In the genomic region with DNA sequence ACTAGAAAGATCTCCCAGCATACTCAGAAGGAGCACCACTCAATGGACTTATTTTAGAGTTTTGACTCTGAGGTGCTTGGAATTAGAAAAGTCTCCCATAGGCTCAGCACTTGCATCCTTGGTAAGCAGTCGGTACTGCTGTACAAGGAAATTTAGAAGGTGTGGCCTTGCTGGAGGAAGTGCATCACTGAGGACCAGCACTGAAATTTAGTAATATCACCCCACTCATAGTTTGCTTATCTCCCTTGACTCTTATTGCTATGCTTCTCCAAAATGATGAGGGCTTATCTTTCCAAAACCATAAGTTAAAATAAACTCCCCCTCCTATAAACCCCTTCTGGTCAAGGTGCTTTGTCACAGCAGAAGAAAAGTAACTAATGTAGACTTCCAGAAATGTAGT, we compare ENCODE assay signal across 27 mouse cellular contexts. TPM values are rescaled to one million over a fixed set of nuclear protein-coding genes. Genes with fewer than 3 reads are reported as not detected.
"Had no signal": no experiment of that assay in that cellular context is flagged by ENCODE, and none has a peak within 500 bp of the region (broad histone marks: within the 10 kb centered on the region; RNA-seq: fewer than 3 reads in every experiment).

No protein-coding gene starts in this region.

- H3K4me2 ChIP-seq: limb, embryonic 13.5 days; lung, embryonic 15.5 days; midbrain, embryonic 13.5 days; neural tube, embryonic 13.5 days had no signal

- ATAC-seq: inflammation-experienced regulatory T-cells, adult 6 months; intestine, embryonic 16.5 days; midbrain, embryonic 13.5 days; midbrain, embryonic 16.5 days had no signal

- H3K4me3 ChIP-seq: limb, embryonic 13.5 days; lung, embryonic 15.5 days; midbrain, embryonic 10.5 days; midbrain, embryonic 13.5 days; myocyte; neural tube, embryonic 13.5 days had no signal

- H3K9ac ChIP-seq: limb, embryonic 13.5 days; lung, embryonic 15.5 days; midbrain, embryonic 13.5 days; neural tube, embryonic 13.5 days had no signal

- H3K4me1 ChIP-seq: limb, embryonic 13.5 days; lung, embryonic 15.5 days; midbrain, embryonic 10.5 days; midbrain, embryonic 13.5 days; neural tube, embryonic 13.5 days had no signal

- DNase-seq: kidney, adult 18-20 months; kidney, adult 9 months; kidney, postnatal 14 days; kidney, postnatal 4 days; left cerebral cortex, postnatal 4 days; lung, adult 18-20 months; lung, postnatal 14 days; lung, postnatal 4 days; retina, postnatal 1 day; right cerebral cortex, postnatal 25 days; thymus, postnatal 25 days had no signal

- H3K36me3 ChIP-seq: limb, embryonic 13.5 days; lung, embryonic 15.5 days; midbrain, embryonic 10.5 days; midbrain, embryonic 13.5 days; neural tube, embryonic 13.5 days had no signal

- H3K9me3 ChIP-seq: limb, embryonic 13.5 days; lung, embryonic 15.5 days; midbrain, embryonic 10.5 days; midbrain, embryonic 13.5 days; neural tube, embryonic 13.5 days had no signal

- H3K27me3 ChIP-seq: lung, embryonic 15.5 days; midbrain, embryonic 13.5 days; neural tube, embryonic 13.5 days had no signal

- H3K27ac ChIP-seq: limb, embryonic 13.5 days; lung, embryonic 15.5 days; midbrain, embryonic 10.5 days; midbrain, embryonic 13.5 days; neural tube, embryonic 13.5 days; stomach, postnatal 0 days had no signal

RNA-seq across cellular contexts. Expression of a gene that starts 12.6 kb away (rescaled TPM):
- total RNA-seq: layer of hippocampus, adult 18-20 months; layer of hippocampus, postnatal 14 days; left cerebral cortex, adult 8-10 months; left cerebral cortex, postnatal 14 days; left cerebral cortex, postnatal 4 days had no signal
- polyA plus RNA-seq: intestine, embryonic 16.5 days; limb, embryonic 13.5 days; liver, adult 2 months; midbrain, embryonic 10.5 days; midbrain, embryonic 13.5 days; midbrain, embryonic 16.5 days; myocyte; neural tube, embryonic 13.5 days; stomach, embryonic 14.5 days; stomach, postnatal 0 days had no signal
